Mouse (Mus musculus) gastrocnemius, postnatal 36 days (tissue): ENCODE measurements around the gene Tpgs1. TPM values are rescaled to one million over a fixed set of nuclear protein-coding genes. Genes with fewer than 3 reads are reported as not detected.
"Not testable (repeated sequence)": the region's sequence is repeated elsewhere in the genome, so short reads cannot be mapped to it uniquely, and the experiment has no call there.

ENCODE experiments used
- DNase-seq, 2 experiments: peaks; one replicate each; pipeline ENCODE4 v3.0.0; 2022
- intact Hi-C: fragments of 180-260 bp; cut with DNase I; formaldehyde crosslinking; loops from one replicate; pipeline ENCODE4 v1.15.1; 2025
- total RNA-seq, 2 experiments: library from RNA; stranded (reverse); gene quantifications; 2 replicates each; pipeline ENCODE4 v1.2.3; 2021

The Tpgs1 gene
- total RNA-seq, 2 experiments from 2014 or later, result 19.2 to 19.6 TPM

GRCm38 (mm10) chr10:79687513-79687912 lies 18.3 kb downstream of the Tpgs1 start:
- intact Hi-C loops, result no loop called here
- no peak for DNase-seq

GRCm38 (mm10) chr10:79688720-79689119 lies 19.6 kb downstream of the Tpgs1 start, which contains the start of gene Gzmm:
Gene Gzmm (plus strand): TSS chr10:79689020.
- no peak for DNase-seq
- intact Hi-C loops, result no loop called here

GRCm38 (mm10) chr10:79689178-79689577 lies 20.0 kb downstream of the Tpgs1 start:
- DNase-seq, result no peak
- intact Hi-C loops, result no loop called here

- intact Hi-C loops, result no loop called here
- DNase-seq, result no peak
Observed at GRCm38 (mm10) chr10:79691986-79692548, 22.9 kb downstream of the Tpgs1 start.

DNA sequence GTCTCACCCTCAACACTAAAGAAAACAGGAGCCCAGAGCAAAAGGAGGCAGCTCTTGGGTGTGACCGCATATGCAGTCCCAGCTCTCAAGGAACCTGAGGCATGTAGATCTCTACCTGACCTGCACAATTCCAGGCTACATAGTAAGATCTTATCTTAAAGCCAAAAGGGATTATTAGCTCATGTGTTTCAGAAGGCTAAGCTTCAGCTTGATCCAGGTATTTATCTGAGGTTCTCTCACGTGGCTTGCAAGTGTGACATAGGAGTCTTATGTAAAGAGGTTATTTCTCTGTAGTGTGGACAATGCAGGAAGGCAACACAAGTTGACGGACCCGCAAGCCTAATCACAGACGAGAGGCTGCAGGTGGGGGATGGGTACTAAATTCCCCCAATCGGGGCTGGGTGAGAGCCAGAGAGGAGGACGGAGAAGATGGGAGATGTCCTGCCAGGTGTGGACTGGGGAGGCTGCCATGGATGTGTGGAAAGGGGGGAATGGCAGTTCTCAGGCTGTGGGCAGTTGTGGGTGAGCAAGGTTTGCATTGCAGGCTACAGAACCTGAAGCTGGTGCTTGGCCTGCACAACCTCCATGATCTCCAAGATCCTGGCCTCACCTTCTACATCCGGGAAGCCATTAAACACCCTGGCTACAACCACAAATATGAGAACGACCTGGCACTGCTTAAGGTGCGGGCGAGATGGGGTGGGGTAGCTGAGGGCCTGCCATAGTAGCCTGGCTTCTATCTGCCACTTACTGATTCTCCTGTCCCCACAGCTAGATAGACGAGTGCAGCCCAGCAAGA lies 24.6 kb downstream of the Tpgs1 start:
- intact Hi-C loops, result no loop called here
- no peak for DNase-seq

- intact Hi-C loops, result no loop called here
- no peak for DNase-seq
Observed at GRCm38 (mm10) chr10:79694379-79694655, 25.1 kb downstream of the Tpgs1 start.

DNA sequence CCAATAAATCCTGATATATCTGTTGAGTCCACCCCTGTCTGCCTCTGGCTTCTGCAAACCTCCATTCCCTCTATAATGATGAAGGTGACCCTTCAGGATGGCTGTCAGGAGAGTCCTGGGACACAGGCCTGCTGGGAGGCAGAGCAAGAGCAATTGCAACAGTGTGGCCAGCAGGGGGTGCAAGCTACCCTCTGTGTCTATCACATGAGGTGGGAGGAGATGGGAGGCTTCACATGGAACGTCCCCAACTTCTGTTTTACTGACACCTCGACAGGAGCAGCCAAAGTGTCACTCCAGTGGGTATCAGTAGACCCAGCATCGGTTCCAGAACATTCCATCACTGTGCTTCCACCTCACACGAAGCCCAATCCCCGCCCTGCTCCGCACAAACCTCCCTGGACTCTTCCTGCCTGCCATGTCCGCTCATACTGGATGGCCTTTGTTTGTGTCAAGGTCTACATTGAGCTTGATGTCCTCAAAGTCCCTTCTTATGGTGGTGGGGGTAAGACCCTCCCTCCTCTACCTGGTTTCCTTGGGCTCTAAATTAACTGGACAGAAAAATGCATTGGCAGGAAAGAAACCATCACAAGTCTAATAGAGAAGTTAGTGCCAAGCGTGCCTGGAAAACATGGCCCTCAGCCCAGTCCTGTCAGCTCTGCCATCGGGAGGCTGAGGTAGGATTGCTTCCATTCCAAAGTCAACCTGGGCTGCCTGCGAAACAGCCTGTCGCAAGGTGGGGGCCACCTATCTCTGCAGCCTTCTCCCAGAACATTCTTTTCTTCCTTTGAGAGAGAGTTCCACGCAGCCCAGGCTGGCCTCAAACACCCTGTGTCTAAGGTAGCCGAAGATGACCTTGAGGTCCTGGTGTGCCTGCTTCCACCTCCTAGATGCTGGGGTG lies 26.3 kb downstream of the Tpgs1 start:
- intact Hi-C loops, result loop anchor here (5.0 kb wide), 1 partner anchor 92 kb away; no protein-coding TSS in a partner anchor
- peak; percentile 71 to 72 for DNase-seq

- DNase-seq, result no peak
- intact Hi-C loops, result loop anchor here (5.0 kb wide), 1 partner anchor 91 kb away; no protein-coding TSS in a partner anchor
Observed at GRCm38 (mm10) chr10:79696129-79696651, 27.0 kb downstream of the Tpgs1 start.

DNA sequence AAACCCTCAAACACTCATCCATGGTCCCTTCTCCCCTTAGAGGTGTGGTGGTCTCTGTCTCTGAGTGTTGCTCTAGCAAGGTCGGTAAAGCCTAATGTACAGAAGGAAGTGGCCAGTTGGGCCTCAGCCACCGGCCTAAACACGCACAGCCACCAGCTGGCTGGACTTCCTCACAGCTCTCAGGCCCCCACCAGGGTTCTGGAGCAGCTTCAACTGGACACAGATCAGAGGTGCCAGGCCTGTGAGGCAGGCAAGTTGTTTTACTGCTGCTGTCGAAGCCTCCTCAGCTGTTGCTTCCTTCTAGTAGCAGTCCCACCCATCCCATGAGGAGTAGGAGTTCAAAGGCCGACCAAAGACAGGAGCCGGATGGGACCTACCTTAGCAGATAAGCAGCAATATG lies 28.7 kb downstream of the Tpgs1 start:
- peak in 1 of 2 experiments; percentile 13 for DNase-seq
- intact Hi-C loops, result loop anchor here (5.0 kb wide), 1 partner anchor 89 kb away; no protein-coding TSS in a partner anchor

DNA sequence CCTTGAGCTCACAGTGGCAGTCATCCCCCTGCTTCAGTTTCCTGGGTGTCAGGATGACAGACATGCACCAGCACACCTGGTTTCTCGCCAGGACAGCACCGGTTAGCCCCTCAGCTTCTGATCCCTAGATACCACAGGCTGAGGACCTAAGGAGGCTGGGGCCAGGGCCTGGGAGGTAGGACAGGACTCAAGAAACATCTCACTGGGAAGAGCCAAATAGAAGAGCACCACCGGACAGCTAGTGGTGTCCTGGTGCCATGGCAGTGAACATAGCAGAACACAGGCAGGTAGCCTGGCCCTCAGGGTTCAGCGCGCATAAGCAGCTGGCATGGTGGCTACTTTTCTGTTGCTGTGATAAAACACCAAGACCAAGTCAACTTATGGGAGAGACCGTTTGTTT lies 29.3 kb downstream of the Tpgs1 start:
- no peak for DNase-seq
- intact Hi-C loops, result loop anchor here (5.0 kb wide), 1 partner anchor 89 kb away; no protein-coding TSS in a partner anchor

- intact Hi-C loops, result no loop called here
- DNase-seq, result no peak
Observed at GRCm38 (mm10) chr10:79700676-79701075, 31.5 kb downstream of the Tpgs1 start.

GRCm38 (mm10) chr10:79701443-79702129 lies 32.4 kb downstream of the Tpgs1 start:
- no peak for DNase-seq
- intact Hi-C loops, result no loop called here

GRCm38 (mm10) chr10:79702970-79703369 lies 33.8 kb downstream of the Tpgs1 start:
- DNase-seq, intact Hi-C loops: not testable (repeated sequence)

DNA sequence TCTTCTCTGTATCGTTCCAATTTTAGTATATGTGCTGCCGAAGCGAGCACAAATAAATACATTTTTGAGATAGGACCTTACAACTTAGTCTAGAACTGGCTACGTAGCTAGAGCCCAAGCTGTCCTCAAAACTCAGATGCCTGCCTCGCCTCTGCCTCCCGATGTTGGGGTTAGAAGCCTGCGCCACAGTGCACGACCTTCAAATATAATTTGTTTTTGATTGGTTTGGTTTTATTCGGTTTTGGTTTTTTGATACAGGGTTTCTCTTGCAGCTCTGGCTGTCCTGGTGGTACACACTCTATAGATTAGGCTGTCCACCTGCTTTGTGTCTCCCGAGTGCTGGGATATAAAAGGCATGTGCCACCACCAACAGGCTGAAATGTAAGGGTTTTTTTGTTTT lies 34.4 kb downstream of the Tpgs1 start:
- DNase-seq, result no peak
- intact Hi-C loops, result no loop called here

DNA sequence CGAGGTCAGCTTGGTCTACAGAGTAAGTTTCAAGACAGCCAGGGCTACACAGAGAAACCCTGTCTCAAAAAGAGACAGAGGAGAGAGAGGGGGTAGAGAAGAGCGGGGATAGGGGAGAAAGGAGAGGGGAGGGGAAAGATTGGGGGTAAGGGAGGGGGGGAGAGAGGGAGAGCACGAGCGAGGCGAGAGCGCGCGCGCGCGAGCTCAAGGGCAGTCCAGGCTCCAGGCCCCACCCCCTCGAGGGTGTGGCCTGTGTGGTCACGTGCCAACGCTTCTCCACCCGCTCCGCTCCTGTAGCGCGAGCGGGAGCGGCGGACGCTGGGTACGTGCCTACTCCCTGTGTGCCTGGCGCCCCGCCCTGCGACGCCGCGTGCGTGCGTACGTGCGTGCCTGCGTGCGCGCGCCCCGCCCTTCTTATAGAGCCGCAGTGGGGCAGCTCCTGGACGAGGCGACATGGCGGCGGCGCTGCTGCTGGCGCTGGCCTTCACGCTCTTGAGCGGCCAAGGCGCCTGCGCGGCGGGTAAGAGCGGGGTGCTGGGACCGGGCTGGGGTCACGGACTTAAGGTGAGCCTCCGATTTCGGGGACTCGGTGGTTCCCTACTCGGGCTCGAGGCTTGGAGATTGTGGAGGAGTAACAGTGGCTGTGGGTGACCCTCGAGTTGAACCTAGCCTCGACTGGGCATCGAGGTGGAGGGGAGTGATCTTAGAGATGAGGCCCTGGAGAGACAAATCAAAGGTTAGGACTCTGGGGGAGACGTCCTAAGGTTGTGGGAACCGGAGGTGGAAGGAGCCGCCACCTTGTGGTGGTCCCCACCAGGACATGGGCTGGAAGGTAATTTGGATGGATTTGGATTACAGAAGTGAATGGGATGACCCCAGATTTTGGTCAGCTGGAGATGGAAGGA lies 35.1 kb downstream of the Tpgs1 start, which contains the start of gene Bsg:
TSS of gene Bsg (plus strand) at position 427 of the 905 bp plus-strand sequence.
- intact Hi-C loops, result no loop called here
- DNase-seq, result peak; percentile 98

DNA sequence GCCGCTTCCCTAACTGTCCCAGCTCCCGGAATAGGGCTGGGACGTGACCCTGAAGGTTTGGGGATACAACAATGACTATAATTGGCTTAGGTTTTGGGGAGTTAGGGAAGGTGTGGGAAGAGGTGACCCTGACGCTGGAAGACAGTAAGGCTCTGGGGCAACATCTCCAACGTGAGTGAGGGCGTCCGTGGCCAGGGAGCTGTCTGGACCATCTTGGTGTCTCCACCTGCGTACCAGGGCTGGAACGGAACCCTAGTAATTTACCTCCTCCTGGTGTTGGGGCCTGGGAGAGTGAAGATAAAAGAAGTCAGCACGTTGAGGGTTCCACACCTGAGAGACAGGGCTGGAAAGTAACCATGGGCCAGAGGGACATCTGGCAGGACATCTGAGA lies 35.8 kb downstream of the Tpgs1 start:
- no peak for DNase-seq
- intact Hi-C loops, result no loop called here

DNA sequence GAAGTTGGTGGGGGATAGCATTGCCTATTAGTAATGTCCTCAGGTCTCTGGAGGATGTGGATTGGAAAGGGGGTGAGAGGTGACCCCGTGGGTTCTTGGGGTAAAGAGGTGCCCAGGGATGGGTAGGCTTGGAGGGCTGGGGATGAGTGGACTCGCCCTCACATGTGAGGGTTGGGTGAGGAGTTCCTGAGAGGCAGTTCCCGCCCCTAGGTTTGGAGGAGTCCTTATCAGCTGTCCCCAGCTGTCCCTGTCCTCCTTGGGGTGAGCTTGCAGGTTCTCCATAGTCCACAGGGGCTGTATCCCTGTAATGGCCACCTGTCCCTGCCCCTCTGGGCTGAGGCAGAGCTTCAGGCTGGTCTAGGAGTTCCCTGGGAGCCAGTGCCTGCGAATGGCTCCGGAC lies 36.8 kb downstream of the Tpgs1 start:
- intact Hi-C loops, result no loop called here
- no peak for DNase-seq

- DNase-seq, result peak; percentile 63 to 71
- intact Hi-C loops, result no loop called here
Observed at GRCm38 (mm10) chr10:79706406-79707094, 37.4 kb downstream of the Tpgs1 start.

DNA sequence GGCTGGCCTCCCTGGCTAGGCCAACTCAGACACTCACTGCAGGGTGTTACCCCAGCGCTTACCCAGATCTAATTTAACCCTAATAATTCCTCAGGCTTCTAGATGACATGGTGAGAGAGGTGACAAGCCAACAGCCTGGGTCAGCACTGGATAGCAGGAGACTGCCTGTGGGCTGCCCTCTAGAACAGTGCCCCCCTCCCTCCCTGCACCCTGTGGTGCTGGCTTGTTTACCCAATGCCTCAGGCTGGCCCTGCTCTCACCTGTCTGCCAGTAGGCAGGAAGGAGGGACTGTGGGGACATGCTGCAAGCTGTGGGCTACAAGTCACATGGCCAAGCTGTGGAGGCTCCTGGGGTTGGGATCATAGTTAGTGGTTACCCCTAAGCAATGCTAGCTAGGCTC lies 38.0 kb downstream of the Tpgs1 start:
- DNase-seq, result no peak
- intact Hi-C loops, result no loop called here
